Mouse (Mus musculus): ENCODE data around the gene Mad2l1.

Gene Mad2l1

DNA sequence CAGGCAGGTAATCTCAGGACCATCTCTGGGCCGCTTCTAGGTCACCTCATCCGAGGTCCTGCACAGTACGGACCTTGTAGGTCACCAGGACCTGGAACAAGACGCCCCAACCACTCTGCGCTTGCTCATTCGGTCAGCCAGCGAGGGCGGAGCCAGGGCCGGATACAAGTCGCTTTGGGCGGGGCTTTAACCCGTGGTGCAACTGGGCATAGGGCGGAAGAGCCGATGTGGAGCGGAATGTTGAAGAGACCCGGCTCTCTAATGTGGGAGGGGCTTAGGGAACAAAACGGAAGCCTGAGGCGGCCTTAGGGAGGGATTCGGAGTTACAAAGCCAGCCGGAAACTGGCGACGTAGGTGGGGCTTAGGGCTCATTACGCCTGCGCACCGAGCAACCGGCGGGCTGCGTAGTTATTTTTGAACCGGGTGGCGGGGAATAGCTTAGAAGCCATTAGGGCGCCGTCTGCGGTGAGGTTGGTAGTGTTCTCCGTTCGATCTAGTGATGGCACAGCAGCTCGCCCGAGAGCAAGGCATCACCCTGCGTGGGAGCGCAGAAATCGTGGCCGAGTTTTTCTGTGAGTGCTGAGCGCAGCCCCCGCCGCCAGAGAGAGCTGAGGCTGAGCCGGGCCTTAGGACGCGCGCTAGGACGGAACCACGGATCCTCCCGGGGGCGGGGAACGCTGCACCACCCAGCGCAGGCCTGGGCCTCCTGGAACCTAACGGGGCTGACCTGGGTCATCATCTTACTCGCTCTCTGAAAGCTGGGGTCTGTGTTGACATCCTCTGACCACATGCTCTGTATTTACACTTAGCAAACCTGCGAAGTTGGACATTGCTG lies at the start of gene Mad2l1:
Gene Mad2l1 (plus strand): TSS at position 363 of the 835 bp plus-strand sequence.
- peak; percentile 91 for DNase-seq (ENCODE audit: extremely low spot score, low spot score)

DNA sequence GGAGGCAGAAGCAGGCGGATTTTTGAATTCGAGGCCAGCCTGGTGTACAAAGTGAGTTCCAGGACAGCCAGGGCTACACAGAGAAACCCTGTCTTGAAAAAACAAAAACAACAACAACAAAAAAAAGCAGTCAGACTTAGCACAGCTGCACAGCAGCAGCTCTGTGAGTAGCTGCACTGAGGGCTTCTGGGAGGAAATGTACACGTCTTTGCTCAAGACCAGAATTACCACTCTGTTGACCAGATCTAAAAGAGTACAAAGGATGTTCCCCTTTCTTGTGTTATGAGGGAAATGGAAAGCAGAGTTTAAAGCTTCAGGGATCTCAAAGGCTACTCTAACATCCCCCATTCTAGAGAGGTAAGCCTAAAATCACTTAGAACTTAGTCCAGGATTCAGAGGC lies 41.5 kb upstream of the Mad2l1 start:
- no peak for DNase-seq (ENCODE audit: extremely low spot score, low spot score)

DNA sequence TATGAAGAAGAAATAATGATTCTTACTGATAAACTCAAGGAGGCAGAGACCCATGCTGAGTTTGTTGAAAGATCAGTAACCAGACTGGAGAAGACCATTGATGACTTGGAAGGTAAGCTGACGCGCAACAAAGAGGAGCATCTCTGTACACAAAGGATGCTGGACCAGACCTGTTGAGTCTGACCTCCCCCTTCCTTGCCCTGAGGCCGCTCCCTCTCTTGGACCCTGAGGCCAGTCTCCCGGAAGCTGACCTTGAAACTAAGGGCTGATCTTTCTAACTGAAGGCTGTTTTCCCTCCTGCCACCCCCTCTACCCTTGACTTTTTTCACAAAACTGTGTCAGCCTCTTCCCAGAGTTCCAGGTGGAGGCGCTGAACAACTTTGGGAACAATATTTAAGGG lies 18.8 kb upstream of the Mad2l1 start:
- no peak for DNase-seq (ENCODE audit: extremely low spot score, low spot score)

DNA sequence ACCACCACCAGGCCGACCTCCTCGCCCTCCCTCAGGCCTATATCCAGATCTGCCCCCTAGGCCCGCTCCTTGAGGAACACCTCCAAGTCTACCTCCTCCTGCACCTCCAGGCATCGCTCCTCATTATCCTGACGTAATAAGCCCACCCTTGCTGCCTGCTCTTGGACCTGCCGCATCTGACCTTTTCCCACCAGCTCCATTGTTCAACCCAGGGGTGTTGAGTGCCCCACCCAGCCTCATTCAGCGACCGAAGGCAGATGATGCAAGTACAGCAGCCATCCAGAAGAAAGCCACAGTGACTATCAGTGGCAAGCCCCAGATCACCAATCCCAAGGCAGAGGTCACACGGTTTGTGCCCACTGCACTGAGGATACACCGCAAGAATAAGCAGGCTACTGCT lies 6.8 kb upstream of the Mad2l1 start:
- DNase-seq (ENCODE audit: extremely low spot score, low spot score) = no peak

GRCm38 (mm10) chr6:66533241-66533640 lies 1.9 kb upstream of the Mad2l1 start:
- DNase-seq (ENCODE audit: extremely low spot score, low spot score) = no peak

GRCm38 (mm10) chr6:66534366-66534941 lies 736 bp upstream of the Mad2l1 start:
- DNase-seq (ENCODE audit: extremely low spot score, low spot score) = no peak

- no peak for DNase-seq (ENCODE audit: extremely low spot score, low spot score)
These were observed 776 bp downstream of the Mad2l1 start for GRCm38 (mm10) chr6:66535966-66536365.

DNA sequence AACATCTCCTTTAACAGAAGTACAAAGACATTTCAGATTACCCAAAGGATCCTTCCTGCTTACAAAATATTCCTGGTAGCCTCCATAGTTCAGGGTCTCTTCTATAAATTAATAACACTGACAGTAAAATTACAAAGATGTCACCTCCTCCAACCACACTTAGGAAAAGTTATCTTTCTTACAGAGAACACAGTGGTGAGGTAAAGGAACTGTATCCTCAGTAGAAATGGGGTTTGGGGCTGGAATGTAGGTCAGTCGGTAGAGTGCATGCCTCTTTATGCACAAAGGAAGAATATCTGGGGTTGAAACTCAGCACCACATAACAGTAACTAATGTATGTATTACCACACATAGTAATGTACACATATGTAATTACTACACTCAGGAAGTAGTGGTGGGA lies 24.8 kb downstream of the Mad2l1 start, which contains the start of gene Vmn1r32:
Gene Vmn1r32 (minus strand): TSS at position 101 of the 400 bp plus-strand sequence.
- no peak for DNase-seq (ENCODE audit: extremely low spot score, low spot score)

DNA sequence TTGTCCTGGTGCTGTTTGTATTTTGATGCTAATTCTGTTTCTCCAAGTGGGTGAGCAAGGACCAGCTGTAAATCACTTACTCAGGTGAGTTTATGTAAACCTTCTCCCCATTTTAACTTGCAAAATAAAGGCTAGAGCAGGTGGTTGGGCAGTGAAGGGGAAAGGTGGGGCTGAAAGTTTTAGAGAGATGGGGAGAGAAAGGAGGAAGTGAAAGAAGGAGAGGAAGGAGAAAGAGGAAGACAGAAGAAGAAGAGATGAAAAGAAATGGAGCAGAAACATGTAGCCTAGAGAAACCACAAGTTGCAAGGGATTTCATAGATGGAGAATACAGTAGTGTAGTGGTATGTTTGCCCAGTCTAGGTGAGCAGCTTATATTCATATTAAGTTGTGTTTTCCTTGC lies 60.6 kb downstream of the Mad2l1 start:
- DNase-seq (ENCODE audit: extremely low spot score, low spot score) = no peak
